Mouse (Mus musculus) adrenal gland (tissue): ENCODE results near the gene Rpl23a.

Experiments
- intact Hi-C: fragments of 180-260 bp; cut with DNase I; formaldehyde crosslinking; loops from one replicate; pipeline ENCODE4 v1.15.1; 2025
- long read RNA-seq, 2 experiments: library from polyadenylated mRNA; unstranded; transcript quantifications; one replicate each; pipeline ENCODE4 v2.0.0; 2020; ENCODE audit warnings: borderline replicate concordance in 1 of 2; ENCODE audit not compliant: insufficient replicate concordance in 1 of 2

Gene Rpl23a
- long read RNA-seq, experiment 1, transcript Rpl23a-202 (4 exons, 588 nt), result minor isoform, 16 of 556 reads
- long read RNA-seq, experiment 1, transcript Rpl23a-201 (5 exons, 560 nt), result major isoform, 531 of 556 reads
- long read RNA-seq, experiment 1, partial matches to known transcripts, result 0 of 556 reads
- long read RNA-seq, experiment 1, other reads (novel, unspliced or antisense), result 9 of 556 reads
- long read RNA-seq, experiment 2, transcript Rpl23a-201 (5 exons, 560 nt), result major isoform, 383 of 396 reads
- long read RNA-seq, experiment 2, transcript Rpl23a-202 (4 exons, 588 nt), result minor isoform, 8 of 396 reads
- long read RNA-seq, experiment 2, partial matches to known transcripts, result 0 of 396 reads
- long read RNA-seq, experiment 2, other reads (novel, unspliced or antisense), result 5 of 396 reads

DNA sequence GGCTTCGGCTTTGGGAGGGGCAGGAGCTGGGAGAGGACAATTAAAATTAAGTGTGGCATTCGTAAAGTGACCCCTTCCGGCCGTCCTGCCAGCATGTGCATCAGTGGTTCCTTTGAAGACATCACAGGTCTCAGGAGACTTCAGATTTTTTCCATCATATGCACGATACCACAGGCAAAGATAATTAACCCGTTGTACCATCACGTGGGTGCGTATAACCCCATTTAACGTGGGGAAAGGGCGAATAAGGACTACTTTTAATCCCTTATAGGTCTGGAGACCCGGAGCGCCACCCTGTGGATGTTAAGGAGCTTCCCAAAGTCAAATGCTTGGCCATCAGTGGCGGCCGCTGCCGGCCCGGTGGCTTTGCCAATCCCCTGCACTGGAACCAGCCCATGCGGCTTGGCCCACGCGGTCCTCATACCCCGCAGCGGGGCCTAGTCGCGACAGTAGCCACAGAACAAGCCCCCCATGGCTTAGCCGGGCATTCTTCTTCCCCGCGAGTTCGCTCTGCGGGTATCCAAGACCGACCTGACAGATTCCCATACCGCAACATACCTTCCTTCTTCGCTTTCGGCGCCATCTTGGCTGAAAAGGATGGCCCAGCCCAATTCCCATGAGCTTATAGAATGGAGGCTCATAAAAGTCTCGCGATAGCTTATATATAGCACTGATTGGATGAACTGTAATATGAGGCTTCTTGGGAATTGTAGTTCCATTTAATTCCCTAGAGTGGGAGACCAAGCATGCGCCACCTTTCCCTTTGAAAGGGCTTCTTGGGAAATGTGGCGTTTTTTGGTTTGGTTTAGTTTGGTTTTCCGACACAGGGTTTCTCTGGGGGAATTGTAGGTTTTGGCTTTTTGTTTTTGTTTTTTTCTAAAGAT is at the start of gene Rpl23a:
TSS of gene Rpl23a (minus strand) at position 624 of the 884 bp plus-strand sequence.
- intact Hi-C loops, result no loop called here

DNA sequence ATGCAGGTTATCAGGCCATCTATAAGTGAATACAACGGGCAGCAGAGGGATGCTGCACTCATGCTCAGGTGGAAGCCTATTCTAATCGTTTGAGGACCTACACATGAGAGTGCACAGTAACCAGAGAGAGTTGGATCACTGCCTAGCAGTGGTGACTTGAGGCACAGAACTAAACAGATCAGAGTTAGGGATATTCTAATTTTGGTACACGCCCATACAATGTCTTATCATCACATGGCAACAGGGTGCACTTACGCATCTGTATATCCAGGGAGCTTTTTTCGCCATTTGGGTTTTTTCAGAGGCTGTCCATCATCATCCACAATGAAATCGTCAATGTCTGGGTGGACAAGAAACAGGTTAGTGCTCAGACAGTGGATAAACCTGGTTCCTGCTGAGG is 48.1 kb upstream of the Rpl23a start:
- intact Hi-C loops, result no loop called here

DNA sequence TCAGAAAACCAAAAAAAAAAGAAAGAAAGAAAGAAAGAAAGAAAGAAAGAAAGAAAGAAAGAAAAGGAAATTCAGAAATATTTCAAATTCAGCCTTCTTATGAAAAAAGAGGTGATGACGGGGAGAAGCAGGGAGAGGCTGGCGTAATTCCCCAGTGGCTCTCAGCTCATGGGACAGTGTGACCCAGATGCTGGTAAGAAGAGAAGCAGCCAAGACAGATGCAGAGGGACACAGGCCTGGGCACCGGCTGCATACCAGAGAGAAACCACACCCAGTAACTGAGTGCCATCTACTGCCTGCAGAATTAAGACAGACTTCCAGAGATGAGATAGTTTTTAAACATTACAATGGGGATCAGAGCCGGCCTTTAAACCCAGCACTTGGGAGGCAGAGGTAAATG is 40.2 kb upstream of the Rpl23a start:
- intact Hi-C loops, result loop anchor here (5.0 kb wide), 1 partner anchor 44 kb away; no protein-coding TSS in a partner anchor

DNA sequence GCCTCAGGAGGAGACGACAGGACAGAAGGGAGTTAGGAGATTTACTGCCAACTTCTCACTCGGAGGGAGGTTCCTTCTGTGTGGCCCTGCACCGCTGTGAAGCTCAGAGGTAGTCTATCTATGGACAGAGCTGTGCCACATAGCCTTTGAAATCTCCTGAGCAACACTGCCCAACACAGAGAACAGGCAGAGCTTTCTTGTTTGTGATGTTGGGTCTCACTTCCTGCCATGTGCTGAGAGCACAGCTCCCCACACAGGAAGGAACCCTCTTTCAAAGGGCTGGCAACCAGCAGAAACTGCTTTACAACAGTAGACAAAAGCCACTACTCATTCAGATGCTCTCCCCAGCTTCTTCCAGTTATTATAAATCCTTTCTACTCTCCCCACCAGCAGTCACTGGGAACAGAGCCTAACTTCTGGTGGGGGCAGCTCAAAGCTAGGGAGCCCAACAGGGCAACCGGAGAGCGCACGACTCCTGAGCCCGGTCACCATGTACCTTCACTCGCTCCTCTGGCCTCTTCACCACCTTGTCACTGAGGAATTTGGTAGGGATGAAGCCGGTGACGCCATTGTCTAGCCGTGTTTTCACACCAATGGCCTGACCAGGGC is 32.4 kb upstream of the Rpl23a start:
- intact Hi-C loops, result loop anchor here (5.0 kb wide), 1 partner anchor 36 kb away; no protein-coding TSS in a partner anchor

DNA sequence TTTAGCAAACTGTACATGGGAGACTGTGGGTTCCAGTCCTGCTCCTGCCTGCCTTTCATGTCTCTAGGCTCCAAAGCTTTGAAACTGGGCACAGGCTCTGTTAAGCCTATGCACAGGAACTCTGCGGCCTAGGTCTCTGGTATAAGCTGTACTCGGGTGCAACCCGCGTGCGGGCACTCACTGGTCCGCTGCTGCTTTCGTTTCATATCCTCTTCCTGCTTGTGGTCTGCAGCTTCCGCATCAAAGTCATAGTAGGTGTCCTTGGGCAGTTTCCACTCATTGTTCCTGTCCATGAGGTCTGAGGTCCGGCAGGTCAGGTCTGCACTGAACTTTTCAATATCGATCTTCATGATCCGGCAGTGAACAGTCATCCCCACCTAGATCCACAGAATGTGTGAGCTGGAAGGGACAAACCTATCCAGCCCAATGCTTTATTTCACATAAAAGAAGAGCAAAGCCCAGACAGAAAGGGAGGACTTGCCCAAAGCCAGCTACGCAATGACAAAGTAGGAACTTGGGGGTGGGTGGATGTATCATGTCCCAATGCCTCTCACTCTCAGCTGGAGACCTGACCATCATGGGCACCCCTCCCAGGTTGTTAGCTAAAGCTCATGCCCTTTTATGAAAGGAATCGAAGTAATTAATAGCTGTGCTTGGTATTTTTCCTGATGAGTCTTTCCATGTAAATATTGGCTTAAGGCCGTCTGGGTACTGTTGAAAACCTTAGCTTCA is 29.9 kb upstream of the Rpl23a start:
- intact Hi-C loops, result no loop called here

DNA sequence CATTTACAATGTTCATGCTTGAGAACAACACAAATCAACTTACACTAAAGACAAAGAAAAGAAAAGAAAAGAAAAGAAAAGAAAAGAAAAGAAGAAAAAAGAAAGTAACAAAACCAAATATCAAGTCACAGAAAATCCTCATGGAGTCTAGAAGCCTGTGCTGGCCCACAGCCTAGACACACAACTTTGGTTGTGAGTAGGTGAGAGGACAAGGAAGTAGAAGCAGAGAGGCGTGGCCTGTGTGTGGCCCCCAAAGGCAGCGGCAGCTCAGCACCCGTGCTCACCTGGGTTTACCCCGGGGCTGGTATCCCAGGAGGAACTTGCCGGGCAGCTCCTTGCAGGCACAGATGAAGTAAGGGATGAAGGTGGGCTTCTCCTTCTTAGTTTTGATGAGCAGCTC is 28.1 kb upstream of the Rpl23a start:
- intact Hi-C loops, result no loop called here

DNA sequence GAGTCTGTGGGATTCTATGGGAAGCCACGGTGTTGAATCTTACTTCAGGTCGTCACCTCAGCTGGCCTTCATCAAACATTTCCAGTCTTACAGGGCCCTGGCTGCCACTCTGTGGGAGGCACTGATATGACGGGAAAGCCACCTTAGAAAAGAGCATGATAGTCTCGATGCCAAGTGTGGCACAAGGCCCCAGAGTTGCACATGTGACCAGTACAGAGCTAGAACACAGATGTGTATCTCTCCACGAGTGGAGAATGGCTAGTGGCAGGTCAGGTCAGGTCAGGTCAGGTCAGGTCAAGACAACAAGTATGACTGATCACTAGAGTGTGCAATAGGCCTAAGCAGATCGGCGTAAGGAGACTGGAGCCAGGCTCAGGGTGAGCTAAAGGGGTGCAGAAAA is 27.2 kb upstream of the Rpl23a start:
- intact Hi-C loops, result no loop called here

GRCm38 (mm10) chr11:78209886-78210285 is 26.5 kb upstream of the Rpl23a start:
- intact Hi-C loops, result no loop called here

- intact Hi-C loops, result no loop called here
Measured at GRCm38 (mm10) chr11:78207190-78207589, 23.8 kb upstream of the Rpl23a start.

DNA sequence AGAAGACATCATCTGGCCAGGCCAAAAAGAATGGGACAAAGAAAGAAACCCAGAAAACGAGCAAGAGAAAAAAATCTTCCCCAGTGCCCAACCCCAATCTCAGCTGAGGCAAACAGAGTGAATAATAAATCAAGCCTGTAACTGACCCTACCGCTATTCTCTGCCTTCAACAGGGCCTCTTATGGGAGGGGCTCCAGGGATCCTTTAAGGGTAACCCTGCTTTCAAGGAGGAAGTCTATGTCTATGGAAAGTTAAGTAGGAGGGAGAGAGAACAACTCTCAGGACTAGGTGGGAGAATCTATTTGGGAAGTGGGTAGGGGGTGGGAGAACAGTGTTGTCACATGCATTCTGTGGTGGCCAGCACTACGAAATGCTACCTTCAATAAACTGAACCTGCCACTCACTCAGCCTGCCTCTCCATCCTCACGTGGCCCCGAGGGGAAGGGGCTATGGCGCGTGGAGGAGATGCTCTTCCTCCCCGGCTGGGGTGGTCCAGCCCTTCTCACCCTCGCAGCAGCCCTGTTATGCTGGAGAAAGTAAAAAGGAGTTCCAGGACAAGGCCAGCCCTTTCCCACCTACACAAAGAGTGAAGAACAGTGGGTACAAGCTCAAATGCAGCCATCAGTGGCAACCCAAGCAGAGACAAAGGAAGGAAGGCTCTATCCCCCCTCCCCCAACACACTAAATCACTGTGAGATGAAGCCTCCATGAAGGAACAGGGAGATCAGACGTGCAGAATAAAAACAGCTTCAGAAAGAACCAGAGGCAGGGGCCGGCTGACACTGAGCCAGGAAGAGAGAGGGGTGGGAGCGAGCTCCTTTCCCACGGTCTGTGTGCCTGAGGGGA is 22.2 kb upstream of the Rpl23a start:
- intact Hi-C loops, result no loop called here

GRCm38 (mm10) chr11:78204287-78204686 is 20.9 kb upstream of the Rpl23a start:
- intact Hi-C loops, result no loop called here

- intact Hi-C loops, result no loop called here
Measured at GRCm38 (mm10) chr11:78202372-78202771, 19.0 kb upstream of the Rpl23a start.

- intact Hi-C loops, result no loop called here
Measured at GRCm38 (mm10) chr11:78195101-78195863, 11.9 kb upstream of the Rpl23a start.

- intact Hi-C loops, result no loop called here
Measured at GRCm38 (mm10) chr11:78194411-78195100, 11.2 kb upstream of the Rpl23a start.

DNA sequence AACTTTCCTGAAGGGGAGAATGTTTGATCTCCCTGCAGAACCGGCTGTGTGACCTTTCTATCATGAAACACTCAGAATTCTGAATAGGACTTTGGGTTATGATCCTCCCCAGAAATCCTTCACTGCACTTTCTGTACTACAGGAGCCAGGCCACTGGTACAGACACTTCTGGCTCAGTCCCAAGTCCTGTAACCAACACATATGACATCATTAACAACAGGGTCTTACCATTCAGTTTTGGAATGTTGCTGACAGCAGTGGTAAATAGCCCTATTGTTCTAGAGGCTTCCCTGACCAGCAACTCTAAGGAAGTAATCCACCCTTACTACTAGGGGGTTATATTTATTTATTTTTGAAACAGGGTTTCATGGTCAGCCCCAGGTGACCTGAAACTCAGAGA is 9.7 kb upstream of the Rpl23a start, which contains the start of gene Proca1:
TSS of gene Proca1 (plus strand) at position 280 of the 400 bp plus-strand sequence.
- intact Hi-C loops, result no loop called here

GRCm38 (mm10) chr11:78190041-78190440 is 6.7 kb upstream of the Rpl23a start:
- intact Hi-C loops, result no loop called here

GRCm38 (mm10) chr11:78189234-78190040 is 6.1 kb upstream of the Rpl23a start:
- intact Hi-C loops, result no loop called here
